Mouse (Mus musculus) heart, embryonic 12.5 days (tissue): ENCODE results near the gene Ccdc15. TPM values are rescaled to one million over a fixed set of nuclear protein-coding genes. Genes with fewer than 3 reads are reported as not detected.

ENCODE experiments used
- ATAC-seq: fragments of 200-750 bp; cut with Nextera tagmentation; 2 replicates; pipeline ENCODE4 v1.8.0; 2017; ENCODE audit warnings: moderate TSS enrichment, moderate library complexity; ENCODE audit not compliant: insufficient number of reproducible peaks, low FRiP score
- H3K27ac ChIP-seq: fragments of 300-500 bp; sonication (generic); 2 replicates; pipeline ENCODE4 v1.5.1; 2016; ENCODE audit warnings: mild to moderate bottlenecking, moderate library complexity; ENCODE audit not compliant: poor library complexity, severe bottlenecking
- H3K27me3 ChIP-seq: fragments of 300-500 bp; sonication (generic); replicated peaks from 2 replicates; pipeline ENCODE4 v1.6.1; 2016; ENCODE audit warnings: mild to moderate bottlenecking, moderate library complexity
- H3K36me3 ChIP-seq: fragments of 300-500 bp; sonication (generic); 2 replicates; pipeline ENCODE4 v1.6.1; 2016; ENCODE audit warnings: mild to moderate bottlenecking, moderate library complexity
- H3K4me1 ChIP-seq: fragments of 300-500 bp; sonication (generic); replicated peaks from 2 replicates; pipeline ENCODE4 v1.6.1; 2016; ENCODE audit warnings: mild to moderate bottlenecking
- H3K4me2 ChIP-seq: fragments of 300-500 bp; sonication (generic); 2 replicates; pipeline ENCODE4 v1.6.1; 2016; ENCODE audit warnings: mild to moderate bottlenecking, moderate library complexity
- H3K4me3 ChIP-seq: fragments of 300-500 bp; sonication (generic); 2 replicates; pipeline ENCODE4 v1.5.1; 2016; ENCODE audit warnings: mild to moderate bottlenecking
- H3K9ac ChIP-seq: fragments of 300-500 bp; sonication (generic); 2 replicates; pipeline ENCODE4 v1.6.1; 2016; ENCODE audit warnings: mild to moderate bottlenecking, moderate library complexity
- H3K9me3 ChIP-seq: fragments of 300-500 bp; sonication (generic); replicated peaks from 2 replicates; pipeline ENCODE4 v1.6.1; 2016; ENCODE audit warnings: mild to moderate bottlenecking, moderate library complexity
- WGBS: fragments of 180-500 bp; shearing (Covaris S2); methylation state at CpG from one replicate; pipeline ENCODE4 v1.1.7; 2016; 5-methylcytosine and 5-hydroxymethylcytosine counted together
- polyA plus RNA-seq: library from polyadenylated mRNA; unstranded; fragments of >200 nt; fragmentation: Nextera tagmentation; extraction: Ambion mirVana; gene quantifications from 2 replicates; pipeline ENCODE4 v1.2.1, GENCODE M21; 2016

Gene Ccdc15
- polyA plus RNA-seq, 1 experiment from 2014 or later: 5.4 TPM

DNA sequence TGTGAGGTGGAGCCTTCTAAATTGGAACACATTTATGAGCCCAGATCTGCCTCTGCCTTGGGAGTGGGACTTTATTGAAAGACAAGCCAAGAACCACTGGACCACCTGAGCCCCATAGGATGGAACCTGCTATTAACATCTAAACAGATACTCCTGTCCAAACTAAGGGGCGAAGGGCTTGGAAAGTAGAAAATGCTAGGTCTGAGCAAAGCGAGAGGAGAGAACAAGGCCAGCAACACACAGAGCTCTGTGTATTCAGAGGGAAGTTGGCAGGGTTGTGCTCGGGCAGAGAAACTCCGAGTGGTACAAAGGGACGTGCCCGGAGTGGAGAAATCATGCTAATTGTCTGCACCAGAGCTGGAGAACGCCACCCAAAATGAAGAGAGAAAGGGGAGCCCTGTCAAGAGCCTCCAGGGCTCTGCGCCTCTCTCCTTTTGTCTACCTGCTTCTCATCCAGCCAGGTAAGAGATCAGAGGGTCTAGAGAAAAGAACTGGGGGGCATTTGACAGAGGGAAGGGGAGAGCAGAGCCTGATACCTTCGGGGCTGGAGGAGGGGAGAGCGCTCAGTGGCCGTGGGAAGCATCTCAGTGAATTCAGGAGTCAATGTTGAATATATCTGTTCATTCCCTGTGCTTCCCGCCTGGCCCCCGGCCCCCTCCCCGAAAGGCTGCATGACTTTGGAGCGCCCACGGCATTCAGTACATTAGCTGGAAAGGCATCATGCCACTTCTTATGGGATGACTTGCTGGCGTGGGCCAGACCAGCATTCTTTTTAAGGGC lies 19.3 kb upstream of the Ccdc15 start, which contains the start of gene Hepacam:
TSS of gene Hepacam (plus strand) at position 51 of the 780 bp plus-strand sequence.
- Histone ChIP-seq H3K36me3 (no peaks in the 10 kb centered on the region), H3K27me3 (no peaks in the 10 kb centered on the region), H3K4me2 (no peak within 1 kb of the TSS), H3K9me3 (no peaks in the 10 kb centered on the region), H3K27ac (no peak within 1 kb of the TSS), H3K9ac (no peak within 1 kb of the TSS), H3K4me3 (no peak within 1 kb of the TSS), H3K4me1 (no peaks in the 10 kb centered on the region)
- 80% methylated on average over 17 of the region's 17 CpGs for WGBS
- ATAC-seq: no peak

DNA sequence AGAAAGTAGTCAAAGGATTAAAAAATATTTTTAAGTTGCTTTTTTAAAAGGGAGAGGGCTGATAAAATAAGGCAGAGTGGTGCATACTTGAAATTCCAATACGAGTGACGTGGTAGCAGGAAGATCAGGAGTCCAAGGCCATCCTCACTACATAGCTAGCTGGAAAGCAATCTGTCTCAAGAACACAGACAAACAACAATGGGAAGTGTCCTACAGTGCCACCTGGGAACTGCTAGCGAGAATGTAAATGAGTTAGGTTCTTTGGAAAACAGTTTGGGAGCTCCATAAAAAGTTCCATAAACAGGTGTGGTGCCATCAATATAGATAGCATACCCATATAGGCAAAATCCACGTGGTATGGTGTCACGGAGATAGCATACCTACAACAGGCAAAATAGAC lies 17.5 kb upstream of the Ccdc15 start:
- H3K27ac ChIP-seq: no peak overlapping the region
- H3K4me1 ChIP-seq: no peaks in the 10 kb centered on the region
- H3K9ac ChIP-seq: no peak overlapping the region
- WGBS: 42% methylated on average over 5 of the region's 5 CpGs
- no peak overlapping the region for H3K4me2 ChIP-seq
- no peaks in the 10 kb centered on the region for H3K27me3 ChIP-seq
- no peaks in the 10 kb centered on the region for H3K36me3 ChIP-seq
- no peak overlapping the region for H3K4me3 ChIP-seq
- no peak for ATAC-seq
- no peaks in the 10 kb centered on the region for H3K9me3 ChIP-seq

DNA sequence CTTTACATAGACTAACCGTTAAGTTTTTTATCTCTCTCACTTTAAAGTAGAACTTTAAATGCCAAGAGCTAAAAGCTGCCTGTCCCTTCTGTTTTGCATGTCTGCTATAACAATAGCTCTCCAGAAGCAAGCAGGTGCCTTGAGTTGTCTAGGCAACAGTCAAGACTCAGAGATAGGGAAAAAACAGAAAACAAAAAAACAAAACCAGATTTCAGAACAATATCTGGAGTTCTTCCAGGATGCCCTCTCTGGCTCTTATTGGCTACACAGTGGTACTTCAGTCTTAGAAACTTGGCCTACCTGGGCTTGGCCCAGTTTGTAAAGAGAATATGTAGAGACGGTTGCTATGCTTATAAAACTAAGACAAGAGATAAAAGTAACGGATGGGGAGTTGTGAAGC lies 16.2 kb upstream of the Ccdc15 start:
- Histone ChIP-seq H3K9me3 (no peaks in the 10 kb centered on the region), H3K9ac (no peak overlapping the region), H3K27ac (no peak overlapping the region), H3K27me3 (no peaks in the 10 kb centered on the region), H3K4me3 (no peak overlapping the region), H3K4me2 (no peak overlapping the region), H3K4me1 (peaks cover 5% of the 10 kb centered on the region), H3K36me3 (no peaks in the 10 kb centered on the region)
- WGBS: 67% methylated on average over 3 of the region's 3 CpGs
- ATAC-seq: no peak

DNA sequence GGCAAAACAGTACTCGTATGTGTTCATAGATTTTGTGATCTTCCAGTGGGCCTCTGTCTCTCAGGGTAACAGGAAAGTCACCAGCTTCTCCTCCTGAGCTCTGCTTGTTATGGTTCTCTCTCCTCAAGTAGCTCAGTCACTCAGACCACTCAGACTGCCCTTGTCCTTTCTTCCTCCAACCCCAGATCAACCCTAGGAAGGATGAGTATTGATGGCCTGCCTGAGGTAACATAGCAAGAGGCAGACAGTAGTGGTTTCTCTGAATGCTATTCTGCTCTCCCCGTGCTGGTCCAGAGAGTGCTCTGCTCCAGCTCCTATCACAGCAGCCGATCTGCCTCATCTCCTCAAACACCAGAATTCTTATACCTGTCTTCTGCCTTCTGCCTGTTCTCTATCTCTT lies 15.3 kb upstream of the Ccdc15 start:
- H3K4me2 ChIP-seq: no peak overlapping the region
- no peaks in the 10 kb centered on the region for H3K36me3 ChIP-seq
- no peak overlapping the region for H3K4me3 ChIP-seq
- no peak overlapping the region for H3K27ac ChIP-seq
- H3K9me3 ChIP-seq: no peaks in the 10 kb centered on the region
- WGBS: 53% methylated on average over 3 of the region's 3 CpGs
- no peak overlapping the region for H3K9ac ChIP-seq
- ATAC-seq: no peak
- H3K4me1 ChIP-seq: peaks cover 8% of the 10 kb centered on the region
- no peaks in the 10 kb centered on the region for H3K27me3 ChIP-seq

DNA sequence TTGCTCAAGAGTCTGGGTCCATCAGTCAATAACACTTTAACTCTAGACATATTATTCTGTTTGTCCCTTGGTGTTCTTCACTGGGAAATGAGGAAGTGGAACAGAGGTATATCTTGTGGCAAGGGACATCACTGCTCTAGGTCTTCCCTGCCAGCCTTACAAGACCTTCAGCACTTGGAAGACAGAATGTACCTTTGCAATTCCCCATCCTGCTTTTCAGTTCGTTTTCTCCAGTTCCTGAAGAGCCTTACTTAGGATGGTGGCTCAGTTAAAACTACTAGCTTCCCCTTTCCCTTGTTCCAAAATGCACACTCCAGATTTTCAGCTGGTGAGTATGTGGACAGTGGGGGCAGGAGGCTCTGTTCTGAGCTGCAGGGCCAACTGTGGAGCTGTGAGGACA lies 14.6 kb upstream of the Ccdc15 start:
- no peak overlapping the region for H3K4me3 ChIP-seq
- 60% methylated on average over 1 of the region's 1 CpGs for WGBS
- no peaks in the 10 kb centered on the region for H3K36me3 ChIP-seq
- H3K9ac ChIP-seq: no peak overlapping the region
- ATAC-seq: no peak
- H3K27me3 ChIP-seq: no peaks in the 10 kb centered on the region
- H3K9me3 ChIP-seq: no peaks in the 10 kb centered on the region
- H3K4me2 ChIP-seq: no peak overlapping the region
- H3K27ac ChIP-seq: no peak overlapping the region
- H3K4me1 ChIP-seq: peaks cover 8% of the 10 kb centered on the region

DNA sequence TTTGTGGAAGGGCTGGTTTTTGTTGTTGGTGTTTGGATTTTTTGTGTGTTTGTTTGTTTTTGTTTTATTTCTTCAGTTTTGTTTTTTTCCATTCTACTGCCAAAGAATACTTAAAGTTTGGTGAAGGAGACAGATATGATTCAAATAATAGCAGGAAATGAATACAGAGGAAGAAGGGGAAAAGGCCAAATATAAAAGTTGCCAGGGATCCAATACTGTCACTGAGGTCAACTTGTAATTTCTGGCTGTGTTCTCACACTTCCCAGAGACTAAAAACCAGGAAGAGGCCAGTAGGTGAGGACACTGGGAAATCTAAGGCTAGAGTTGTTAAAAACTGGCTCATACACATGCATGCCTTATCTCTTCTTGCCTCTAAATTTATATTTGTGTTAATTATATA lies 13.9 kb upstream of the Ccdc15 start:
- Histone ChIP-seq H3K9me3 (no peaks in the 10 kb centered on the region), H3K4me1 (peaks cover 8% of the 10 kb centered on the region), H3K4me2 (no peak overlapping the region), H3K27ac (no peak overlapping the region), H3K36me3 (no peaks in the 10 kb centered on the region), H3K9ac (no peak overlapping the region), H3K4me3 (no peak overlapping the region), H3K27me3 (no peaks in the 10 kb centered on the region)
- no peak for ATAC-seq

GRCm38 (mm10) chr9:37359331-37360220 lies 11.3 kb upstream of the Ccdc15 start:
- H3K9ac ChIP-seq: no peak overlapping the region
- WGBS: 53% methylated on average over 6 of the region's 6 CpGs
- no peaks in the 10 kb centered on the region for H3K9me3 ChIP-seq
- no peaks in the 10 kb centered on the region for H3K36me3 ChIP-seq
- peaks cover 8% of the 10 kb centered on the region for H3K4me1 ChIP-seq
- no peaks in the 10 kb centered on the region for H3K27me3 ChIP-seq
- H3K27ac ChIP-seq: peak overlapping the region; percentile 23; the same call in 1 of the 2 replicates
- H3K4me3 ChIP-seq: no peak overlapping the region
- peak overlapping the region; percentile 11; the same call in 1 of the 2 replicates for H3K4me2 ChIP-seq
- no peak for ATAC-seq

GRCm38 (mm10) chr9:37358713-37359330 lies 10.6 kb upstream of the Ccdc15 start:
- Histone ChIP-seq H3K27ac (no peak overlapping the region), H3K9ac (no peak overlapping the region), H3K27me3 (no peaks in the 10 kb centered on the region), H3K4me1 (peaks cover 8% of the 10 kb centered on the region), H3K4me2 (no peak overlapping the region), H3K9me3 (no peaks in the 10 kb centered on the region), H3K36me3 (no peaks in the 10 kb centered on the region), H3K4me3 (no peak overlapping the region)
- 84% methylated on average over 7 of the region's 7 CpGs for WGBS
- no peak for ATAC-seq

- Histone ChIP-seq H3K4me3 (no peak overlapping the region), H3K4me1 (peaks cover 3% of the 10 kb centered on the region), H3K27ac (no peak overlapping the region), H3K4me2 (no peak overlapping the region), H3K27me3 (no peaks in the 10 kb centered on the region), H3K9me3 (no peaks in the 10 kb centered on the region), H3K9ac (no peak overlapping the region), H3K36me3 (no peaks in the 10 kb centered on the region)
- no peak for ATAC-seq
- whole genome bisulfite sequencing: 68% methylated on average over 1 of the region's 1 CpGs
Measured at GRCm38 (mm10) chr9:37354485-37354884, 6.3 kb upstream of the Ccdc15 start.

GRCm38 (mm10) chr9:37351266-37351665 lies 3.0 kb upstream of the Ccdc15 start:
- WGBS: 62% methylated on average over 2 of the region's 2 CpGs

DNA sequence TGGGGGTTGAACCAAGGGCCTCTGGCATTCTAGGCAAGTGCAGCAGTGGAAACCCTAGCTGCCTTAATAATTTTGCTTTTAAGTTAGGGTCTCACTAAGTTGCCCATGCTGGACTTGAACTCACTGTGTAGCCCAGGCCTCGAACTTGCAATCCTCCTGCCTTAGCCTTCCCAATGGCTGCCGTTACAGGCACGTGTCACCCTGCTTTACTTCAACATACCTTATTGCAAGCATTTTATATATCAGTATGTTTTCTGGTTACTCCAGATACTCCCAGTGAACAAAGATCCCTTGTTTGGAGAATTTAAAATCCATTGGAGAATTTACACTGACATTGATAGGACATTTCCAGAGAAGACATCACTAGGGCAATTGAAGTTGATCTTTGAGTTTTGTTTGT lies 818 bp upstream of the Ccdc15 start:
- WGBS: 95% methylated on average over 3 of the region's 3 CpGs
- Histone ChIP-seq H3K9me3 (no peaks in the 10 kb centered on the region), H3K4me3 (peak overlapping the region; percentile 68), H3K27ac (no peak overlapping the region), H3K27me3 (no peaks in the 10 kb centered on the region), H3K4me1 (peaks cover 4% of the 10 kb centered on the region), H3K36me3 (no peaks in the 10 kb centered on the region), H3K4me2 (peak overlapping the region; percentile 79), H3K9ac (0 out of 2 replicates have a peak overlapping the region, but pooled peaks have one; percentile 68)
- ATAC-seq: no peak

More at GRCm38 (mm10) chr9:37351266-37351665, 3.0 kb upstream of the Ccdc15 start:
- no peak overlapping the region for H3K4me3 ChIP-seq
- ATAC-seq: no peak
- no peak overlapping the region for H3K9ac ChIP-seq
- H3K27me3 ChIP-seq: no peaks in the 10 kb centered on the region
- no peaks in the 10 kb centered on the region for H3K36me3 ChIP-seq
- H3K27ac ChIP-seq: no peak overlapping the region
- peaks cover 4% of the 10 kb centered on the region for H3K4me1 ChIP-seq
- H3K4me2 ChIP-seq: no peak overlapping the region
- no peaks in the 10 kb centered on the region for H3K9me3 ChIP-seq
